Mouse (Mus musculus) hematopoietic stem cell, adult 5-6 weeks (primary cell): Measurements from ENCODE around the gene Sv2a. TPM values are rescaled to one million over a fixed set of nuclear protein-coding genes. Genes with fewer than 3 reads are reported as not detected.

Source experiments
- ATAC-seq, 2 experiments: fragments of 125-278 bp in 1 of 2; replicated peaks in 1 of 2; 2 replicates each; pipeline ENCODE4 v1.8.0; 2016 to 2017; ENCODE audit warnings: inconsistent platforms in 2 of 2, mild to moderate bottlenecking in 2 of 2, moderate number of reproducible peaks in 2 of 2, low read depth in 1 of 2, moderate TSS enrichment in 1 of 2; ENCODE audit not compliant: low FRiP score in 2 of 2, poor library complexity in 2 of 2, severe bottlenecking in 2 of 2, insufficient read depth in 1 of 2, low TSS enrichment in 1 of 2
- total RNA-seq: library from RNA; stranded (forward); fragments of 172-1452, 232-1000 nt; gene quantifications from 2 replicates; pipeline ENCODE4 v1.2.3, GENCODE M21; 2017

Sv2a gene
- 1.2 and 3.3 TPM in 2 replicates for total RNA-seq

GRCm38 (mm10) chr3:96180727-96181477 lies at the start of gene Sv2a:
Gene Sv2a (plus strand): TSS chr3:96181151.
- peak in 1 of 2 experiments; percentile 22; a peak in 1 of 4 replicates for ATAC-seq

GRCm38 (mm10) chr3:96132478-96132877 lies 48.5 kb upstream of the Sv2a start:
- no peak for ATAC-seq

GRCm38 (mm10) chr3:96133327-96133905 lies 47.5 kb upstream of the Sv2a start:
- ATAC-seq: no peak

- no peak for ATAC-seq
These were observed 45.9 kb upstream of the Sv2a start for GRCm38 (mm10) chr3:96135011-96135410.

- peak; percentile 65 to 78; a peak in 3 of 4 replicates for ATAC-seq
These were observed 33.0 kb upstream of the Sv2a start for GRCm38 (mm10) chr3:96147950-96148349.

GRCm38 (mm10) chr3:96151836-96152235 lies 29.1 kb upstream of the Sv2a start:
- no peak for ATAC-seq

- no peak; a peak in 1 of 4 replicates for ATAC-seq
These were observed 28.3 kb upstream of the Sv2a start for GRCm38 (mm10) chr3:96152611-96153010.

GRCm38 (mm10) chr3:96155501-96155900 lies 25.4 kb upstream of the Sv2a start:
- ATAC-seq: no peak

GRCm38 (mm10) chr3:96159820-96160219 lies 21.1 kb upstream of the Sv2a start:
- ATAC-seq: no peak

- no peak for ATAC-seq
These were observed 20.6 kb upstream of the Sv2a start for GRCm38 (mm10) chr3:96160222-96160802.

GRCm38 (mm10) chr3:96160803-96161516 lies 20.0 kb upstream of the Sv2a start:
- peak in 1 of 2 experiments; percentile 22; a peak in 1 of 4 replicates for ATAC-seq

GRCm38 (mm10) chr3:96161869-96162840 lies 18.8 kb upstream of the Sv2a start, which contains the start of gene Mtmr11:
Gene Mtmr11 (plus strand): TSS chr3:96162004.
- ATAC-seq: no peak; a peak in 1 of 4 replicates

- no peak for ATAC-seq
These were observed 17.9 kb upstream of the Sv2a start for GRCm38 (mm10) chr3:96163040-96163439.

GRCm38 (mm10) chr3:96168466-96169158 lies 12.3 kb upstream of the Sv2a start:
- no peak for ATAC-seq

- no peak for ATAC-seq
These were observed 10.7 kb upstream of the Sv2a start for GRCm38 (mm10) chr3:96170276-96170675.

- no peak for ATAC-seq
These were observed 9.9 kb upstream of the Sv2a start for GRCm38 (mm10) chr3:96170976-96171545.
